Mouse (Mus musculus) neutrophil, adult 5-6 weeks (primary cell): ENCODE results near the gene Olfr1414. TPM values are rescaled to one million over a fixed set of nuclear protein-coding genes. Genes with fewer than 3 reads are reported as not detected.
"Not testable (repeated sequence)": the region's sequence is repeated elsewhere in the genome, so short reads cannot be mapped to it uniquely, and the experiment has no call there.

Experiments used
- ATAC-seq: fragments of 151-379, 151-347 bp; 2 replicates; pipeline ENCODE4 v1.8.0; 2017; ENCODE audit warnings: mild to moderate bottlenecking, moderate TSS enrichment; ENCODE audit not compliant: insufficient number of reproducible peaks, poor library complexity, low FRiP score, severe bottlenecking; ENCODE audit errors: extremely low read depth
- total RNA-seq: library from RNA; stranded (forward); fragments of 200-1000 nt; gene quantifications from 2 replicates; pipeline ENCODE4 v1.2.3, GENCODE M21; 2017

Gene Olfr1414
- not detected in 2 replicates for total RNA-seq

- no peak for ATAC-seq
Measured at GRCm38 (mm10) chr1:92518561-92518960, at the start of gene Olfr1414. Olfr1414 (minus strand) TSS chr1:92518661.

- no peak for ATAC-seq
Measured at GRCm38 (mm10) chr1:92545929-92546328, 27.5 kb upstream of the Olfr1414 start.

GRCm38 (mm10) chr1:92539071-92539470 is 20.6 kb upstream of the Olfr1414 start:
- ATAC-seq, result no peak

GRCm38 (mm10) chr1:92536972-92537371 is 18.5 kb upstream of the Olfr1414 start:
- no peak for ATAC-seq

GRCm38 (mm10) chr1:92523764-92524163 is 5.3 kb upstream of the Olfr1414 start:
- no peak for ATAC-seq

GRCm38 (mm10) chr1:92521376-92521775 is 2.9 kb upstream of the Olfr1414 start:
- no peak for ATAC-seq

- ATAC-seq, result no peak
Measured at GRCm38 (mm10) chr1:92519046-92519445, 585 bp upstream of the Olfr1414 start.

GRCm38 (mm10) chr1:92515390-92515789 is 3.1 kb downstream of the Olfr1414 start:
- no peak for ATAC-seq

- ATAC-seq, result not testable (repeated sequence)
Measured at GRCm38 (mm10) chr1:92511646-92512045, 6.8 kb downstream of the Olfr1414 start.

GRCm38 (mm10) chr1:92496001-92496400 is 22.5 kb downstream of the Olfr1414 start, which contains the start of gene Olfr1415:
Olfr1415 (minus strand) TSS chr1:92496101.
- ATAC-seq, result no peak

GRCm38 (mm10) chr1:92485013-92485412 is 33.4 kb downstream of the Olfr1414 start, which contains the start of gene Olfr1416:
Olfr1416 (minus strand) TSS chr1:92485113.
- ATAC-seq, result no peak

- ATAC-seq, result peak; percentile 18; the same call in 1 of the 2 replicates
Measured at GRCm38 (mm10) chr1:92474066-92474578, 44.3 kb downstream of the Olfr1414 start.

GRCm38 (mm10) chr1:92473165-92474041 is 45.1 kb downstream of the Olfr1414 start, which contains the start of gene Ndufa10:
Ndufa10 (minus strand) TSS chr1:92473860.
- ATAC-seq, result peak; percentile 96

GRCm38 (mm10) chr1:92468891-92469290 is 49.6 kb downstream of the Olfr1414 start:
- ATAC-seq, result no peak

GRCm38 (mm10) chr1:92458416-92458815 is 60.0 kb downstream of the Olfr1414 start:
- no peak for ATAC-seq

- no peak for ATAC-seq
Measured at GRCm38 (mm10) chr1:92457758-92458157, 60.7 kb downstream of the Olfr1414 start.
